Mouse (Mus musculus): ENCODE results near the gene Znfx1. TPM values are rescaled to one million over a fixed set of nuclear protein-coding genes. Genes with fewer than 3 reads are reported as not detected.
A peak's percentile ranks its signal among the peaks of the same experiment; 100 is the strongest.

The Znfx1 gene
- polyA plus RNA-seq, 1 experiment: 11.4 TPM

GRCm38 (mm10) chr2:167093171-167093900, 30.5 kb upstream of the Znfx1 start:
- H3K36me3 ChIP-seq (ENCODE audit: control insufficient read depth, insufficient read depth, low read length, poor library complexity, severe bottlenecking): no peaks in the 10 kb centered on the region
- H3K27me3 ChIP-seq (ENCODE audit: control insufficient read depth, insufficient read depth, low read length, poor library complexity, severe bottlenecking): no peaks in the 10 kb centered on the region
- H3K9ac ChIP-seq (ENCODE audit: low read depth, poor library complexity, severe bottlenecking): no peak overlapping the region
- no peak overlapping the region for H3K4me3 ChIP-seq (ENCODE audit: low read depth, low read length)
- no peaks in the 10 kb centered on the region for H3K9me3 ChIP-seq (replicated peaks; ENCODE audit: control insufficient read depth, insufficient read depth, low read length, poor library complexity, severe bottlenecking)
- TF ChIP-seq CTCF (IDR thresholded peaks at IDR 0.05; ENCODE audit: low read depth, low read length) (no peak), EP300 (IDR thresholded peaks at IDR 0.05; ENCODE audit: insufficient read depth, low read depth, low read length) (no peak), POLR2A (IDR thresholded peaks at IDR 0.05; ENCODE audit: insufficient read depth, low read length) (no peak)
- H3K27ac ChIP-seq (ENCODE audit: insufficient read depth, low read length): no peak overlapping the region
- peaks cover 6% of the 10 kb centered on the region for H3K4me1 ChIP-seq (ENCODE audit: control insufficient read depth, insufficient read depth, low read length)

DNA sequence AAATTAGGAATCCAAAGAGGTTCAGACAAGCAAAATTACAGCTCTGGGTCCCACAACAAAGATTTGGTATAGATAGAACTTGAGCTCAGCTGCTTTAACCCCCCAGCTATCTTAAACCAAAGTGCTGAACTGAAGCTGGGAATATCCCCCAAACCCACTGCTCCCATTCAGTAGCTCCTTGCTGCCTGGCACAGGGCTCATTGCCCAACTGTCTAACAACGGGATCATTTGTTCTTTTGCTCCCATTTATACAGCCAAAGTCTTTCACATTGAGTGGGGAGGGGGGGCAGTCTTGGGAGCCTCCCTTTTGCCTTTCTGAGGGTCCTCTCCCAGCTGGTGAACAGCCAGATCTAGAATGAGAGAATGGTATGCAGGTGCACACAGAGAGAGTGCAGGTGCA, 27.5 kb upstream of the Znfx1 start:
- H3K36me3 ChIP-seq (ENCODE audit: control insufficient read depth, insufficient read depth, low read length, poor library complexity, severe bottlenecking): no peaks in the 10 kb centered on the region
- no peaks in the 10 kb centered on the region for H3K9me3 ChIP-seq (replicated peaks; ENCODE audit: control insufficient read depth, insufficient read depth, low read length, poor library complexity, severe bottlenecking)
- TF ChIP-seq POLR2A (IDR thresholded peaks at IDR 0.05; ENCODE audit: insufficient read depth, low read length): no peak
- TF ChIP-seq CTCF (IDR thresholded peaks at IDR 0.05; ENCODE audit: low read depth, low read length): no peak
- no peak for TF ChIP-seq EP300 (IDR thresholded peaks at IDR 0.05; ENCODE audit: insufficient read depth, low read depth, low read length)
- H3K4me3 ChIP-seq (ENCODE audit: low read depth, low read length): no peak overlapping the region
- H3K4me1 ChIP-seq (ENCODE audit: control insufficient read depth, insufficient read depth, low read length): peaks cover 3% of the 10 kb centered on the region
- no peak overlapping the region for H3K9ac ChIP-seq (ENCODE audit: low read depth, poor library complexity, severe bottlenecking)
- H3K27ac ChIP-seq (ENCODE audit: insufficient read depth, low read length): no peak overlapping the region
- no peaks in the 10 kb centered on the region for H3K27me3 ChIP-seq (ENCODE audit: control insufficient read depth, insufficient read depth, low read length, poor library complexity, severe bottlenecking)

- H3K36me3 ChIP-seq (ENCODE audit: control insufficient read depth, insufficient read depth, low read length, poor library complexity, severe bottlenecking): no peaks in the 10 kb centered on the region
- H3K9ac ChIP-seq (ENCODE audit: low read depth, poor library complexity, severe bottlenecking): no peak overlapping the region
- H3K9me3 ChIP-seq (replicated peaks; ENCODE audit: control insufficient read depth, insufficient read depth, low read length, poor library complexity, severe bottlenecking): no peaks in the 10 kb centered on the region
- no peak overlapping the region for H3K4me3 ChIP-seq (ENCODE audit: low read depth, low read length)
- no peaks in the 10 kb centered on the region for H3K27me3 ChIP-seq (ENCODE audit: control insufficient read depth, insufficient read depth, low read length, poor library complexity, severe bottlenecking)
- H3K27ac ChIP-seq (ENCODE audit: insufficient read depth, low read length): no peak overlapping the region
- no peak for TF ChIP-seq EP300 (IDR thresholded peaks at IDR 0.05; ENCODE audit: insufficient read depth, low read depth, low read length)
- TF ChIP-seq CTCF (IDR thresholded peaks at IDR 0.05; ENCODE audit: low read depth, low read length): no peak
- no peak for TF ChIP-seq POLR2A (IDR thresholded peaks at IDR 0.05; ENCODE audit: insufficient read depth, low read length)
- H3K4me1 ChIP-seq (ENCODE audit: control insufficient read depth, insufficient read depth, low read length): no peaks in the 10 kb centered on the region
Observed at GRCm38 (mm10) chr2:167086836-167087235, 24.0 kb upstream of the Znfx1 start.

GRCm38 (mm10) chr2:167086092-167086491, 23.3 kb upstream of the Znfx1 start:
- Histone ChIP-seq H3K27me3 (ENCODE audit: control insufficient read depth, insufficient read depth, low read length, poor library complexity, severe bottlenecking) (no peaks in the 10 kb centered on the region), H3K9me3 (replicated peaks; ENCODE audit: control insufficient read depth, insufficient read depth, low read length, poor library complexity, severe bottlenecking) (no peaks in the 10 kb centered on the region), H3K27ac (ENCODE audit: insufficient read depth, low read length) (no peak overlapping the region), H3K4me1 (ENCODE audit: control insufficient read depth, insufficient read depth, low read length) (peaks cover 2% of the 10 kb centered on the region), H3K36me3 (ENCODE audit: control insufficient read depth, insufficient read depth, low read length, poor library complexity, severe bottlenecking) (no peaks in the 10 kb centered on the region), H3K9ac (ENCODE audit: low read depth, poor library complexity, severe bottlenecking) (no peak overlapping the region), H3K4me3 (ENCODE audit: low read depth, low read length) (no peak overlapping the region)
- no peak for TF ChIP-seq POLR2A (IDR thresholded peaks at IDR 0.05; ENCODE audit: insufficient read depth, low read length)
- no peak for TF ChIP-seq EP300 (IDR thresholded peaks at IDR 0.05; ENCODE audit: insufficient read depth, low read depth, low read length)
- TF ChIP-seq CTCF (IDR thresholded peaks at IDR 0.05; ENCODE audit: low read depth, low read length): no peak

- Histone ChIP-seq H3K9ac (ENCODE audit: low read depth, poor library complexity, severe bottlenecking) (no peak overlapping the region), H3K27ac (ENCODE audit: insufficient read depth, low read length) (no peak overlapping the region), H3K27me3 (ENCODE audit: control insufficient read depth, insufficient read depth, low read length, poor library complexity, severe bottlenecking) (no peaks in the 10 kb centered on the region), H3K4me1 (ENCODE audit: control insufficient read depth, insufficient read depth, low read length) (peaks cover 2% of the 10 kb centered on the region), H3K4me3 (ENCODE audit: low read depth, low read length) (no peak overlapping the region), H3K36me3 (ENCODE audit: control insufficient read depth, insufficient read depth, low read length, poor library complexity, severe bottlenecking) (no peaks in the 10 kb centered on the region), H3K9me3 (replicated peaks; ENCODE audit: control insufficient read depth, insufficient read depth, low read length, poor library complexity, severe bottlenecking) (no peaks in the 10 kb centered on the region)
- TF ChIP-seq EP300 (IDR thresholded peaks at IDR 0.05; ENCODE audit: insufficient read depth, low read depth, low read length) (no peak), CTCF (IDR thresholded peaks at IDR 0.05; ENCODE audit: low read depth, low read length) (no peak), POLR2A (IDR thresholded peaks at IDR 0.05; ENCODE audit: insufficient read depth, low read length) (no peak)
Observed at GRCm38 (mm10) chr2:167081639-167082038, 18.8 kb upstream of the Znfx1 start.

- Histone ChIP-seq H3K9ac (ENCODE audit: low read depth, poor library complexity, severe bottlenecking) (no peak overlapping the region), H3K27me3 (ENCODE audit: control insufficient read depth, insufficient read depth, low read length, poor library complexity, severe bottlenecking) (no peaks in the 10 kb centered on the region), H3K4me1 (ENCODE audit: control insufficient read depth, insufficient read depth, low read length) (peaks cover 2% of the 10 kb centered on the region), H3K4me3 (ENCODE audit: low read depth, low read length) (no peak overlapping the region), H3K27ac (ENCODE audit: insufficient read depth, low read length) (no peak overlapping the region), H3K36me3 (ENCODE audit: control insufficient read depth, insufficient read depth, low read length, poor library complexity, severe bottlenecking) (no peaks in the 10 kb centered on the region), H3K9me3 (replicated peaks; ENCODE audit: control insufficient read depth, insufficient read depth, low read length, poor library complexity, severe bottlenecking) (no peaks in the 10 kb centered on the region)
- TF ChIP-seq POLR2A (IDR thresholded peaks at IDR 0.05; ENCODE audit: insufficient read depth, low read length) (no peak), EP300 (IDR thresholded peaks at IDR 0.05; ENCODE audit: insufficient read depth, low read depth, low read length) (0 out of 2 replicates have a peak, but pooled peaks have one; percentile 31), CTCF (IDR thresholded peaks at IDR 0.05; ENCODE audit: low read depth, low read length) (no peak)
Observed at GRCm38 (mm10) chr2:167081135-167081534, 18.3 kb upstream of the Znfx1 start.

All from ES-Bruce4 (cell line).